8 mouse cellular contexts compared by ENCODE assay signal in the genomic region with DNA sequence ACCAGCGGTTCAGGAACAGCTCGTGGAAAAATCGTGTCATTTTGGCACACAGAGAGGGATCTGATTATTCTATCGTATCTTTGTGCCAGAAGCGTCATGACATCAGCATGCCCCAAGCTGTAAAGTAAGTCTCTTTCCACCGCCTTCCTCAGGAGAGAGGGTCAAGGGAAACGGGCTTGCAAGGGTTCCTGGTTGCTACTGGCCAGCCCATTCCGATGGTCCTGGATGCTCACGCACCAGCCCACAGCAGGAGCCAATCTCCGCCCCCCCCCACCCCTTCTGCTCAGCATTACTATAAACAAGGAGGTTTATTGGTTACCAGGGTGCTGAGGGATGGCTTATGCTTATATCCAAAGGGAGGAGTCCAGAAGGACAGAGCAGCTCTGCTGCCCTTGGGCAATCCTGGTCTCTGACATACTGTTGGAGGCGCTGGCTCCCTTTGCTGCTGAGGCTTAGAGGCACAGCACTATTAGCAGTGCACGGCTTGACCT. TPM values are rescaled to one million over a fixed set of nuclear protein-coding genes. Genes with fewer than 3 reads are reported as not detected.
A peak's percentile ranks its signal among the peaks of the same experiment; 100 is the strongest.
DNase-seq lines count a peak whose midpoint lies in the region; ATAC-seq lines count a peak whose summit lies in the region.

No protein-coding gene starts in this region.

- peak overlapping the region; percentile 39; the same call in 1 of the 2 replicates for H3K9ac ChIP-seq in intestine, embryonic 16.5 days (ENCODE audit: low read depth, low read length)

- peak overlapping the region; percentile 43 for H3K4me3 ChIP-seq in intestine, embryonic 16.5 days (ENCODE audit: low read length)

- no peaks in the 10 kb centered on the region for H3K27me3 ChIP-seq in intestine, embryonic 16.5 days (replicated peaks; ENCODE audit: control insufficient read depth, insufficient read depth, low read length)

- H3K9me3 ChIP-seq in intestine, embryonic 16.5 days (ENCODE audit: control insufficient read depth, low read length), result no peaks in the 10 kb centered on the region

- peak; percentile 45 for DNase-seq in gastrocnemius, adult 18-20 months (ENCODE audit: low spot score)
- DNase-seq in gastrocnemius, postnatal 25 days, result no peak
- peak; percentile 67 to 70 for DNase-seq in adrenal gland, postnatal 36 days
- DNase-seq in forelimb bud, embryonic 11.5 days (ENCODE audit: low read depth, low spot score), result peak; percentile 54
- DNase-seq in lung, adult 18-20 months, result peak; percentile 50 to 67
- peak; percentile 65 for DNase-seq in retina, adult 2 months (ENCODE audit: low read depth, low spot score)

- 4% methylated on average over 12 of the region's 12 CpGs for WGBS in intestine, embryonic 16.5 days

- H3K36me3 ChIP-seq in intestine, embryonic 16.5 days (ENCODE audit: control insufficient read depth, insufficient read depth, low read length), result no peaks in the 10 kb centered on the region

- peak overlapping the region; percentile 56 for H3K4me2 ChIP-seq in intestine, embryonic 16.5 days (ENCODE audit: low read depth, low read length)

- peaks cover 32% of the 10 kb centered on the region for H3K4me1 ChIP-seq in intestine, embryonic 16.5 days (ENCODE audit: control insufficient read depth, insufficient read depth, low read length)

- peak; percentile 62 for ATAC-seq in intestine, embryonic 16.5 days
- no peak for ATAC-seq in erythroid progenitor cell, adult 5-6 weeks (replicated peaks; ENCODE audit: low FRiP score, poor library complexity, severe bottlenecking)

- peak overlapping the region; percentile 75 for H3K27ac ChIP-seq in intestine, embryonic 16.5 days (ENCODE audit: low read length)

RNA-seq across cellular contexts. Expression of gene Prickle1, which starts 3.8 kb away (rescaled TPM):
- total RNA-seq in gastrocnemius, adult 18-20 months (2021), result 1 to 10 TPM; 2.9 to 3.0 TPM
- total RNA-seq in gastrocnemius, postnatal 25 days (2021), result 1 to 10 TPM; 4.1 to 4.3 TPM
- total RNA-seq in adrenal gland, postnatal 36 days (2021), result 10 to 100 TPM; 15.4 to 45.7 TPM
- polyA plus RNA-seq in intestine, embryonic 16.5 days (2015; fragmentation: Nextera tagmentation; extraction: Ambion mirVana), result 18.1 TPM in 2 replicates
- 0.42 TPM in 1 of 2 replicates, not detected in the other for total RNA-seq in erythroid progenitor cell, adult 5-6 weeks (2015; ENCODE audit: low replicate concordance)
- total RNA-seq in erythroid progenitor cell, adult 5-6 weeks (2017; ENCODE audit: low replicate concordance), result not detected in 2 replicates
